Mouse (Mus musculus) midbrain, embryonic 13.5 days (tissue): Measurements from ENCODE around the gene Ctnna2. TPM values are rescaled to one million over a fixed set of nuclear protein-coding genes. Genes with fewer than 3 reads are reported as not detected.

Source experiments
- ATAC-seq: fragments of 200-750 bp; cut with Nextera tagmentation; 2 replicates; pipeline ENCODE4 v1.8.0; 2017; ENCODE audit warnings: mild to moderate bottlenecking, moderate TSS enrichment, moderate library complexity
- H3K27ac ChIP-seq: fragments of 300-500 bp; sonication (generic); 2 replicates; pipeline ENCODE4 v1.5.1; 2015; ENCODE audit warnings: inconsistent platforms, mild to moderate bottlenecking, moderate library complexity
- H3K27me3 ChIP-seq: fragments of 300-500 bp; sonication (generic); 2 replicates; pipeline ENCODE4 v1.6.1; 2015; ENCODE audit warnings: mild to moderate bottlenecking, inconsistent platforms
- H3K36me3 ChIP-seq: fragments of 300-500 bp; sonication (generic); 2 replicates; pipeline ENCODE4 v1.6.1; 2015; ENCODE audit warnings: mild to moderate bottlenecking, inconsistent platforms
- H3K4me1 ChIP-seq: fragments of 300-500 bp; sonication (generic); replicated peaks from 2 replicates; pipeline ENCODE4 v1.6.1; 2015; ENCODE audit warnings: inconsistent platforms
- H3K4me2 ChIP-seq: fragments of 300-500 bp; sonication (generic); replicated peaks from 2 replicates; pipeline ENCODE4 v1.6.1; 2015; ENCODE audit warnings: moderate library complexity, mild to moderate bottlenecking, inconsistent platforms
- H3K4me3 ChIP-seq: fragments of 300-500 bp; sonication (generic); replicated peaks from 2 replicates; pipeline ENCODE4 v1.5.1; 2015; ENCODE audit warnings: mild to moderate bottlenecking, inconsistent platforms
- H3K9ac ChIP-seq: fragments of 300-500 bp; sonication (generic); replicated peaks from 2 replicates; pipeline ENCODE4 v1.6.1; 2015; ENCODE audit warnings: mild to moderate bottlenecking, inconsistent platforms
- H3K9me3 ChIP-seq: fragments of 300-500 bp; sonication (generic); 2 replicates; pipeline ENCODE4 v1.6.1; 2016; ENCODE audit warnings: mild to moderate bottlenecking, inconsistent platforms
- WGBS: fragments of 180-500 bp; shearing (Covaris S2); methylation state at CpG from one replicate; pipeline ENCODE4 v1.1.7; 2015; 5-methylcytosine and 5-hydroxymethylcytosine counted together
- polyA plus RNA-seq: library from polyadenylated mRNA; unstranded; fragments of >200 nt; fragmentation: Nextera tagmentation; extraction: Ambion mirVana; gene quantifications from 2 replicates; pipeline ENCODE4 v1.2.1, GENCODE M21; 2015

Gene Ctnna2
- polyA plus RNA-seq, 1 experiment from 2014 or later, result 137 TPM

GRCm38 (mm10) chr6:77240426-77240825 is 739.1 kb downstream of the Ctnna2 start:
- Histone ChIP-seq H3K4me3 (no peak overlapping the region), H3K27me3 (peaks cover 14% of the 10 kb centered on the region), H3K36me3 (no peaks in the 10 kb centered on the region), H3K9ac (no peak overlapping the region), H3K4me2 (no peak overlapping the region), H3K4me1 (peaks cover 20% of the 10 kb centered on the region), H3K27ac (no peak overlapping the region), H3K9me3 (no peaks in the 10 kb centered on the region)
- 38% methylated on average over 1 of the region's 1 CpGs for WGBS
- no peak for ATAC-seq

- no peaks in the 10 kb centered on the region for H3K9me3 ChIP-seq
- no peaks in the 10 kb centered on the region for H3K36me3 ChIP-seq
- H3K4me1 ChIP-seq, result peaks cover 25% of the 10 kb centered on the region
- H3K27me3 ChIP-seq, result no peaks in the 10 kb centered on the region
- peak overlapping the region; percentile 31 for H3K4me2 ChIP-seq
- peak; percentile 93 for ATAC-seq
- H3K27ac ChIP-seq, result no peak overlapping the region
- no peak overlapping the region for H3K9ac ChIP-seq
- WGBS, result 27% methylated on average over 16 of the region's 16 CpGs
- no peak overlapping the region for H3K4me3 ChIP-seq
These were observed 756.5 kb downstream of the Ctnna2 start for GRCm38 (mm10) chr6:77222849-77223638.

GRCm38 (mm10) chr6:77220776-77221175 is 758.7 kb downstream of the Ctnna2 start:
- no peak overlapping the region for H3K27ac ChIP-seq
- peaks cover 25% of the 10 kb centered on the region for H3K4me1 ChIP-seq
- no peaks in the 10 kb centered on the region for H3K27me3 ChIP-seq
- no peaks in the 10 kb centered on the region for H3K9me3 ChIP-seq
- no peak for ATAC-seq
- no peak overlapping the region for H3K4me2 ChIP-seq
- WGBS, result 20% methylated on average over 4 of the region's 4 CpGs
- H3K4me3 ChIP-seq, result no peak overlapping the region
- no peak overlapping the region for H3K9ac ChIP-seq
- H3K36me3 ChIP-seq, result no peaks in the 10 kb centered on the region

- H3K4me3 ChIP-seq, result no peak overlapping the region
- no peak overlapping the region for H3K4me2 ChIP-seq
- no peaks in the 10 kb centered on the region for H3K27me3 ChIP-seq
- no peak overlapping the region for H3K9ac ChIP-seq
- H3K27ac ChIP-seq, result no peak overlapping the region
- H3K9me3 ChIP-seq, result no peaks in the 10 kb centered on the region
- no peak for ATAC-seq
- no peaks in the 10 kb centered on the region for H3K36me3 ChIP-seq
- H3K4me1 ChIP-seq, result peaks cover 32% of the 10 kb centered on the region
These were observed 760.6 kb downstream of the Ctnna2 start for GRCm38 (mm10) chr6:77218875-77219274.

- Histone ChIP-seq H3K36me3 (no peaks in the 10 kb centered on the region), H3K27ac (peak overlapping the region; percentile 4; the same call in 1 of the 2 replicates), H3K9me3 (no peaks in the 10 kb centered on the region), H3K4me1 (peaks cover 18% of the 10 kb centered on the region), H3K27me3 (no peaks in the 10 kb centered on the region), H3K4me2 (no peak overlapping the region), H3K9ac (no peak overlapping the region), H3K4me3 (no peak overlapping the region)
- 60% methylated on average over 4 of the region's 4 CpGs for WGBS
- ATAC-seq, result 0 out of 2 replicates have a peak, but pooled peaks have one; percentile 11
These were observed 764.2 kb downstream of the Ctnna2 start for GRCm38 (mm10) chr6:77215322-77215721.

GRCm38 (mm10) chr6:77213757-77214409 is 765.6 kb downstream of the Ctnna2 start:
- H3K4me3 ChIP-seq, result no peak overlapping the region
- H3K9me3 ChIP-seq, result no peaks in the 10 kb centered on the region
- no peaks in the 10 kb centered on the region for H3K36me3 ChIP-seq
- ATAC-seq, result no peak
- no peak overlapping the region for H3K27ac ChIP-seq
- H3K27me3 ChIP-seq, result no peaks in the 10 kb centered on the region
- H3K9ac ChIP-seq, result no peak overlapping the region
- H3K4me1 ChIP-seq, result peaks cover 14% of the 10 kb centered on the region
- H3K4me2 ChIP-seq, result no peak overlapping the region
- 39% methylated on average over 3 of the region's 3 CpGs for WGBS

- no peak overlapping the region for H3K9ac ChIP-seq
- 89% methylated on average over 3 of the region's 3 CpGs for WGBS
- H3K4me3 ChIP-seq, result no peak overlapping the region
- H3K27ac ChIP-seq, result no peak overlapping the region
- no peak overlapping the region for H3K4me2 ChIP-seq
- H3K27me3 ChIP-seq, result no peaks in the 10 kb centered on the region
- ATAC-seq, result no peak
- H3K4me1 ChIP-seq, result peaks cover 10% of the 10 kb centered on the region
- no peaks in the 10 kb centered on the region for H3K36me3 ChIP-seq
- no peaks in the 10 kb centered on the region for H3K9me3 ChIP-seq
These were observed 769.6 kb downstream of the Ctnna2 start for GRCm38 (mm10) chr6:77209929-77210328.

- WGBS, result 97% methylated on average over 1 of the region's 1 CpGs
- Histone ChIP-seq H3K27ac (no peak overlapping the region), H3K9ac (no peak overlapping the region), H3K27me3 (no peaks in the 10 kb centered on the region), H3K9me3 (no peaks in the 10 kb centered on the region), H3K4me2 (no peak overlapping the region), H3K4me1 (peaks cover 10% of the 10 kb centered on the region), H3K4me3 (no peak overlapping the region), H3K36me3 (no peaks in the 10 kb centered on the region)
- ATAC-seq, result no peak
These were observed 770.3 kb downstream of the Ctnna2 start for GRCm38 (mm10) chr6:77209183-77209582.

- H3K4me2 ChIP-seq, result no peak overlapping the region
- 17% methylated on average over 2 of the region's 2 CpGs for WGBS
- ATAC-seq, result no peak
These were observed 780.1 kb downstream of the Ctnna2 start for GRCm38 (mm10) chr6:77199375-77199774.

GRCm38 (mm10) chr6:77196650-77197049 is 782.8 kb downstream of the Ctnna2 start:
- H3K27ac ChIP-seq, result no peak overlapping the region
- 92% methylated on average over 3 of the region's 3 CpGs for WGBS
- H3K4me1 ChIP-seq, result peaks cover 16% of the 10 kb centered on the region
- no peaks in the 10 kb centered on the region for H3K9me3 ChIP-seq
- H3K36me3 ChIP-seq, result no peaks in the 10 kb centered on the region
- H3K4me3 ChIP-seq, result no peak overlapping the region
- H3K27me3 ChIP-seq, result no peaks in the 10 kb centered on the region
- H3K9ac ChIP-seq, result no peak overlapping the region
- H3K4me2 ChIP-seq, result no peak overlapping the region
- ATAC-seq, result no peak

More at GRCm38 (mm10) chr6:77199375-77199774, 780.1 kb downstream of the Ctnna2 start:
- H3K27ac ChIP-seq, result no peak overlapping the region
- H3K4me3 ChIP-seq, result no peak overlapping the region
- H3K36me3 ChIP-seq, result no peaks in the 10 kb centered on the region
- no peak overlapping the region for H3K9ac ChIP-seq
- H3K9me3 ChIP-seq, result no peaks in the 10 kb centered on the region
- H3K4me1 ChIP-seq, result peaks cover 16% of the 10 kb centered on the region
- H3K27me3 ChIP-seq, result no peaks in the 10 kb centered on the region

GRCm38 (mm10) chr6:77191635-77192034 is 787.9 kb downstream of the Ctnna2 start:
- Histone ChIP-seq H3K9ac (no peak overlapping the region), H3K27me3 (no peaks in the 10 kb centered on the region), H3K4me3 (no peak overlapping the region), H3K27ac (no peak overlapping the region), H3K36me3 (no peaks in the 10 kb centered on the region), H3K4me1 (0 out of 2 replicates have a peak, but pooled peaks cover 2% of the 10 kb centered on the region), H3K4me2 (no peak overlapping the region), H3K9me3 (no peaks in the 10 kb centered on the region)
- no peak for ATAC-seq
- 61% methylated on average over 4 of the region's 4 CpGs for WGBS

GRCm38 (mm10) chr6:77188628-77189027 is 790.9 kb downstream of the Ctnna2 start:
- Histone ChIP-seq H3K4me2 (no peak overlapping the region), H3K27me3 (no peaks in the 10 kb centered on the region), H3K9ac (no peak overlapping the region), H3K27ac (no peak overlapping the region), H3K4me1 (0 out of 2 replicates have a peak, but pooled peaks cover 2% of the 10 kb centered on the region), H3K36me3 (no peaks in the 10 kb centered on the region), H3K9me3 (no peaks in the 10 kb centered on the region), H3K4me3 (no peak overlapping the region)
- WGBS, result 29% methylated on average over 2 of the region's 2 CpGs
- no peak for ATAC-seq
